Mouse (Mus musculus): ENCODE measurements around the gene Clcn3. TPM values are rescaled to one million over a fixed set of nuclear protein-coding genes. Genes with fewer than 3 reads are reported as not detected.
"Not testable (repeated sequence)": the region's sequence is repeated elsewhere in the genome, so short reads cannot be mapped to it uniquely, and the experiment has no call there.

Gene Clcn3
- 29.1 and 32.6 TPM in 2 replicates for polyA plus RNA-seq (2016; fragmentation: Nextera tagmentation; extraction: Ambion mirVana)

DNA sequence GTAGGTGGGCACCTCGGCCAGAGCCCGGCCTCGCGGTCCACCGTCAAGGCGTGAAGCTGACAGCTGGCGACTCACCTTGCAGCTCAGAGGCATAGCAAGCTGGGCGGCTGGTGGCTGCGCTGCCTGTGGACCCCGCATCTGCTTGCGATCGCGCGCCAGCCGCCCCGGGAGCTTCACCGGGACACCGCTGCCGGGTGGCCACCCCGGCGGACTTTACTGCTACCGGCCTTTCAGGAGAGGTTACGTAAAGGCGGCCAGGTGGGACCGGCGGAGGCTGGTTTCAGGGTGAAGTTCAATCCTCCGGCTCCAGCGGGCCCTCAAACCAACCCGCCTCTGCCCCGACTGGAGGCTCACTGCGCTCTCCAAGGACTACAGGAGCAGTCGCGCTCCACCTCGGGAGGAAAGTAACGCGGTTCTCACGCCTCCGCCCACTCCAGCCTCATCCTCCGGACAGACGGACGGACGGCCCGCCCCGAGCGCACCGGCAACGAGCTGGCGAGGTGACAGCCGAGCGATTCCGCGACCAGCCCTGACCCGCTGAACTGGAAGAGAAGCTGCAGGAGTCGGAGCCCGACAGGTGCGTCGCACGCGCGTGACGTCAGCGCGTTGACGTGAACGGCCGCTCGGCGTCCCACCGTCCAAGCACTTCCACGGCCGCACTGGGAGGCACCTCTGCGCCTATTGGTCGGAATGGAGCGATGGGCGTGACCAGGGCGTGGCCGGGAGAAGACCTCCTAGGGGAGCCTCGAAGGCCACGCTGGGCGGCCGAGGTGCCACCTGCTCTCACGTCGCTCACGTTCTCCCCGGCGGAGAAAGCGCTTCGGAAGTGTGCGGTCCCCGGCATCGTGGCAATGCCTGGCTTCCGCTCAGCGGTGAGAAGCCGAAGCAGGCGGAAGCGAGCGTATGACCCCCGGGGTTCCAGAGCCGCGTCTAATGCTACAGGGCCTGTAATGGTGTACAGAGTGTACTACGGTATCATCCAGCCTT lies at the start of gene Clcn3:
TSS of gene Clcn3 (minus strand) at position 600 of the 987 bp plus-strand sequence.
- under 1% methylated on average over 101 of the region's 101 CpGs for WGBS
- Histone ChIP-seq H3K4me1 (peaks cover 27% of the 10 kb centered on the region), H3K36me3 (no peaks in the 10 kb centered on the region), H3K9me3 (replicated peaks) (peaks cover 5% of the 10 kb centered on the region; the same call in 1 of the 2 replicates), H3K27me3 (ENCODE audit: low read depth, poor library complexity, severe bottlenecking) (no peaks in the 10 kb centered on the region), H3K27ac (replicated peaks) (peak within 1 kb of the TSS; percentile 89), H3K4me3 (peak within 1 kb of the TSS; percentile 87)
- peak; percentile 98 for DNase-seq (ENCODE audit: low spot score)

DNA sequence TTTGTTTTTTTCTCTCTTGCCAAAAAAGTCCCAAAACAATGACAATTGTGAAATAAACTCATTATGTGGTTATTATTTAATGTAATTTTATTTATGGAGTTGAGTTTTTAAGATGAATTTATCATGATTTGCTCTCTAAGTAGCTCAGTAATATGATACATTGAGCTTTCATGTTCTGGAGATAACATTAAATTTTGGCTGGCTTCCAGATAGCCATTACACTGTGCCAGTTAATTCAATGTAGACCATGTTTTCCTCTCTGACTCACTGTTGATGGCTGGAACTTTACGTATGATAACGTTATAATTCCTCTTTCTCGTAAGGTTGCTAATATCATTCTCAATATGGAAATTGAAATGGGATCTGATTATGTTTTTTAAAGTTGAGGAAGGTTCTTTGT lies 13.4 kb upstream of the Clcn3 start:
- H3K36me3 ChIP-seq: peaks cover 11% of the 10 kb centered on the region
- WGBS: 96% methylated on average over 3 of the region's 3 CpGs
- peaks cover 13% of the 10 kb centered on the region for H3K9me3 ChIP-seq (replicated peaks)
- no peaks in the 10 kb centered on the region for H3K27me3 ChIP-seq (ENCODE audit: low read depth, poor library complexity, severe bottlenecking)
- DNase-seq (ENCODE audit: low spot score): no peak
- H3K4me1 ChIP-seq: peaks cover 22% of the 10 kb centered on the region
- H3K4me3 ChIP-seq: no peak overlapping the region
- no peak overlapping the region for H3K27ac ChIP-seq (replicated peaks)

DNA sequence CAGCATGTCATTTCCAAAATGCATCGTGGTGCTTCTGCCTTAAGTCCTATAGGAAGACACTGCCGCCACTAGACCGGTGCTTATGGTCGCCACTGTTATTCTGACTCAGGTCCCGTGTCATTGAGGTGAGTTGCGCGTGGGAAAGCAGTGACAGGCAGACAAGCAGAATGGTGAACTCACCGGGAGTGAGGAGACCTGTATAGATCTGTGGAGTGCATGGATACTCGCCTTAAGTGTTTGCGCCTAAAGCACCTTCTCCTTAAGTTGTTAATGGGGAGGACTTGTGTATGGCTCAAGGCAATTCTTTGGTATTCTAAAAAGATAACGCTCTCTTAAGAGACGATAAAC lies 10.5 kb upstream of the Clcn3 start:
- Histone ChIP-seq H3K36me3 (peaks cover 9% of the 10 kb centered on the region), H3K9me3 (replicated peaks) (peaks cover 10% of the 10 kb centered on the region), H3K4me3 (peak overlapping the region; percentile 72), H3K4me1 (peaks cover 22% of the 10 kb centered on the region), H3K27ac (replicated peaks) (peak overlapping the region; percentile 88), H3K27me3 (ENCODE audit: low read depth, poor library complexity, severe bottlenecking) (no peaks in the 10 kb centered on the region)
- DNase-seq (ENCODE audit: low spot score): no peak
- 6% methylated on average over 12 of the region's 12 CpGs for WGBS

DNA sequence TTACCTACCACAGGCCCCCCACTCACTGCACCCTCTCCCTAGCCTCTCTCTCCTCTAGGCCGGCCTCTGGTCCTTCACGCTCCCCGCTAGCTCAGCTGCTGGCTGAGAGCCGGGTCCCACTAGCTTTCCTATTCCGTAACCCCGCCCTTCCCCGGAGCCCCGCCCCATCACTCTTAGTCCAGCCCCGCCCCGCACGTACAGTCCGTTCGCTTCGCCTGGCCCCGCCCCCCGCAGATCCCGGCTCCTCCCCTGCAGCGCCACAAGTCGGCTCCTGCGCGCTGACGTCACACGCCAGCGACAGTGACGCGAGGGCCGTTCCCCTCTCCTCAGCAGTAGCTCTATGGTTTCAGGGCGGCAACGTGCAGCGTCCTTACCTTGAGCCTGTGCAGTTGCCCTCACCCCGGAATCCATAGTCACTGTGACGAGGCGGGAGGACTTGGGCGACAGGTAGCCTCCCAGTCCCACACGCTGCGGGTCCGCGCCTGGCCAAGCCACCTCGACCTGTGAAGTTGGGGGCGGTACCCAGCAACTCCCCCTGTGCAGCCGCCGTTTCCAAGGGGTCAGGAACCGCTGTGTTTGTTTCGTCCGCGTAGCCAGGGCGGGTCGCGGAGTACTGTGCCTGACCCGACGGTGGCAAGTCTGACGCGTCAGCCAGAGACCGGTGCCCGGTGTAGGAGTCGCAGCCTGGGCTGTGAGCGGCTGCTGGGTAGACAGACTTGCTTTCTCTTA lies 10.0 kb upstream of the Clcn3 start, which contains the start of gene Nek1:
TSS of gene Nek1 (plus strand) at position 286 of the 729 bp plus-strand sequence.
- under 1% methylated on average over 57 of the region's 57 CpGs for WGBS
- H3K36me3 ChIP-seq: peaks cover 4% of the 10 kb centered on the region
- peaks cover 5% of the 10 kb centered on the region for H3K9me3 ChIP-seq (replicated peaks)
- no peaks in the 10 kb centered on the region for H3K27me3 ChIP-seq (ENCODE audit: low read depth, poor library complexity, severe bottlenecking)
- peak; percentile 99 for DNase-seq (ENCODE audit: low spot score)
- H3K4me3 ChIP-seq: peak within 1 kb of the TSS; percentile 72
- peaks cover 22% of the 10 kb centered on the region for H3K4me1 ChIP-seq
- H3K27ac ChIP-seq (replicated peaks): peak within 1 kb of the TSS; percentile 88

DNA sequence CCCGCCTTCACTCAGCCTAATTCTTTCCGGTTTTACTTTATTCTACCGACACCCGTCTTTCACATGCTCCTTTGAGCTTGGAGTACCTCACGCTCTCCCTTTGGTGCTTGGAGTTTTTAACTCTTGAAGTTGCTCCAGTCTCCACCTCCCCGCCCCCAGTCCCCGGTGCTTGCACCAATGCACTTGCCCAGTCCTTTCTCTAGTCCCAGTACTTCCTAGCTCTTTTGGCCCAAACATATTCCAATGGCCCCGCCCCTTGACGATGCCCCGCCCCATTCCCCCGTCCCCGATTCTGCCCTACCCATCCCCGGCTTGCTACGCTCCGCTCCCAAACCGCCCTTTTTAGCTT lies 9.4 kb upstream of the Clcn3 start:
- Histone ChIP-seq H3K9me3 (replicated peaks) (no peaks in the 10 kb centered on the region), H3K4me3 (peak overlapping the region; percentile 72), H3K27ac (replicated peaks) (peak overlapping the region; percentile 88), H3K4me1 (peaks cover 22% of the 10 kb centered on the region), H3K27me3 (ENCODE audit: low read depth, poor library complexity, severe bottlenecking) (no peaks in the 10 kb centered on the region), H3K36me3 (no peaks in the 10 kb centered on the region)
- 0% methylated on average over 16 of the region's 16 CpGs for WGBS
- DNase-seq (ENCODE audit: low spot score): no peak

DNA sequence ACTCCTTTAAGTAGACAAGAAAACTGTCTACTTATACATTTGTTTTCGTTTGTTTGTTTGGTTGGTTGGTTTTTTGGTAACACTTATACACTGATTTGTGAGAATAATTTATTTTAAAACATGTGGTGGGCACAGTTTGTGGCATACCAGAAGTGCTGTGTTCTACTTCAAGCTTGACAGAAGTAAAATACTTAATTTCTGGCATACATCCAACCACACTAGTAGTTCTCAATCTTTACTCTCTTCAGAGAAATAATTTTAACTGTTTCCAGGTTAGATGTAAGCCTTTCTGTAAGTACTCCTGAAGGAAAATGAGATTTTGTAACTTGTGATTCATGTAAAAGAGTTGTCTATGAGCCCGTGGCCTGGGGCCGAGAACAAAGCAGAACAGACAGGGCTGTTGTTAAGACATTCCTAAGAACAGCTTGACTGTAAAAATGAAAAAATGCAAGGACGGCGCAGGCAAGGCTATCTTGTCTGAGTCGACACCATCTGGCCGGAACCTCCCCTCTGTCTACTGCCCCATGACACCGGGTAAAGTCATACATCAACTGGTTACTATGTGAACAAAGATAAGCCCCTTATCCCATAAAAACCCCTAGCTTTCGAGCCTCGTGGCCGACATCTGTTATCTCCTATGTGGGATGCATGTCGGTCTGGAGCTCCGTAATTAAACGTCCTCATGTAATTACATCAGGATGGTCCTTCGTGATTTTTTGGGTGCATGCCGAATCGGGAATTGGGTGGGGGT lies 1.3 kb upstream of the Clcn3 start:
- H3K36me3 ChIP-seq; H3K9me3 ChIP-seq (replicated peaks); H3K27ac ChIP-seq (replicated peaks); H3K4me3 ChIP-seq; DNase-seq (ENCODE audit: low spot score); H3K27me3 ChIP-seq (ENCODE audit: low read depth, poor library complexity, severe bottlenecking): not testable (repeated sequence)
- peaks cover 27% of the 10 kb centered on the region for H3K4me1 ChIP-seq
- WGBS: 91% methylated on average over 17 of the region's 17 CpGs

DNA sequence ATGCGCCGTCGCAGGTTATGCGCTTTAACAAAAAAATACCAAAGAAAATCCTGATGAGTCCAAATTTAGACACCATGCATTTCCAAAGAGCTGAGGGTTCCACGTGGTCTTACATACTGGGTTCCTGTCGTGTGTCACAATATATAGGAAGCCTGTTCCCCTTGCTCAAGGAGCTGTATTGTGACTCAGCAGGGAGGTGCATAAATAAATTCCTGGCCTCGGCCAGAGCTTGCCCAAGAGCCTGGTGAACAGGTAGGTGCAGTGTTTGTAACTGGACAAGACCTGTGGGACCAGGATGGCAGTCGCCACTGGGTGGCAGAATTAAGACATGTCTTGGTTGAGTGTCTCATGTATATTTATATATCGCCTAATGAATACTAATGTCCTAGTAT lies 584 bp upstream of the Clcn3 start:
- Histone ChIP-seq H3K9me3 (replicated peaks) (peaks cover 5% of the 10 kb centered on the region; the same call in 1 of the 2 replicates), H3K27me3 (ENCODE audit: low read depth, poor library complexity, severe bottlenecking) (no peaks in the 10 kb centered on the region), H3K27ac (replicated peaks) (peak overlapping the region; percentile 89), H3K36me3 (no peaks in the 10 kb centered on the region), H3K4me1 (peaks cover 27% of the 10 kb centered on the region), H3K4me3 (peak overlapping the region; percentile 87)
- WGBS: 12% methylated on average over 9 of the region's 9 CpGs
- peak; percentile 55 for DNase-seq (ENCODE audit: low spot score)

DNA sequence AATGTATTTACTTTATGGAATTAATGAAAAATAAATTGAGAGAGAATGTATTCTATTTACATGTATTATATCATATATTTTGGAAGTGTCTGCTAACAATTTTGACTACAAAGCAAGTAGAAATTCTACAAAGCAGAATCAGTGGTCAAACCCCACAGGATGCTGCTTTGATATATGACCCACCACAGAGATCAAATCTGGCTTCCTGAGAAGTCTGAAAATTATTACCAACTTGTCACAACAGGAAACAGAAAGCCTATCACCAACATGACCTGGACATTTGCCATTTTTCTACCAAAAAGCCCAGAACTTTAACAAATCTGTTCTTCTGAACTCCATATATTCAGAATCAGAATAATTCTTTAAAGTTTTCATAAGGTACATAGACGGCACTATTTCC lies 1.7 kb downstream of the Clcn3 start:
- WGBS: 56% methylated on average over 1 of the region's 1 CpGs
- Histone ChIP-seq H3K4me3 (peak overlapping the region; percentile 29; the same call in 1 of the 2 replicates), H3K36me3 (no peaks in the 10 kb centered on the region)

DNA sequence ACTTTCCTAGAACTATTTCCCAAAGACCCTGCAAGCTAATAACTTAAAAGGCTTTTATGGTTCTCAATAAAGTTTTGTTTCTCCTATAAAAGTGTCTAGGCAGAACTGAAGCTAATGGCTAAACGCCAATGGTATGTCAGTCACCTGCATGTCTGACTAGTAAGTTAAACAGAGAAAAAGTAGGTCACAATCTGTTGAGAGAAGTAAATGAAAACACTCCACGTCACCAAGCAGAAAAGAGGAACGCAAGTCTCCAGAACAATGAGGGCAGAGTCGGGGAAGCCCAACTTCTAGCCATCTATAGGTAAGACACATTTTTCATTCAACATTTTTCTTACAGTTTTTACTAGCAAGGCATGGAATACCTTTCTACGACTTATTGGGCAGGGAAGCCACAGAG lies 4.6 kb downstream of the Clcn3 start:
- no peaks in the 10 kb centered on the region for H3K36me3 ChIP-seq
- no peaks in the 10 kb centered on the region for H3K27me3 ChIP-seq (ENCODE audit: low read depth, poor library complexity, severe bottlenecking)
- WGBS: 89% methylated on average over 5 of the region's 5 CpGs
- peaks cover 24% of the 10 kb centered on the region for H3K4me1 ChIP-seq
- no peak for DNase-seq (ENCODE audit: low spot score)
- no peaks in the 10 kb centered on the region for H3K9me3 ChIP-seq (replicated peaks)
- H3K4me3 ChIP-seq: no peak overlapping the region
- H3K27ac ChIP-seq (replicated peaks): no peak overlapping the region

More for the DNA sequence above, 1.7 kb downstream of the Clcn3 start:
- DNase-seq (ENCODE audit: low spot score): no peak
- peaks cover 27% of the 10 kb centered on the region for H3K4me1 ChIP-seq
- no peaks in the 10 kb centered on the region for H3K27me3 ChIP-seq (ENCODE audit: low read depth, poor library complexity, severe bottlenecking)
- H3K9me3 ChIP-seq (replicated peaks): peaks cover 5% of the 10 kb centered on the region; the same call in 1 of the 2 replicates
- no peak overlapping the region for H3K27ac ChIP-seq (replicated peaks)

DNA sequence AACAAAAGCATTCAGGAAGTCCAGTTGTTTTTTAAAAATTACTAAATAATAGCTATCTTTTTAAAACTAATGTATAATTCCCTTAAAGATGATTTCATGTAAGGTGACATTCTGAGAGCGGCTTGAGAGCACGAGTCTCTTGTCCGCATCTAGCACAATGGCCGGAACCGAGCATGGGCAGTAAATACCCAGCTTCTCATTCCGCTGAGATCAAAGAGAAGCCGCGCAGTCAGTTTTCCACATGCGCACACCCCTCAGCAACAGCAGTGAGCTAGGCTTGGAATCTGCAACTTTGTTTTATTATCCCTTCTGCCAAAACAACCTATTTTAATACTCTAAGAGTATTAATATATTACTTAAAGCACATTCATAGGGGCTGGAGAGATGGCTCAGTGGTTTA lies 6.3 kb downstream of the Clcn3 start:
- no peaks in the 10 kb centered on the region for H3K9me3 ChIP-seq (replicated peaks)
- no peak overlapping the region for H3K4me3 ChIP-seq
- no peak overlapping the region for H3K27ac ChIP-seq (replicated peaks)
- DNase-seq (ENCODE audit: low spot score): no peak
- H3K27me3 ChIP-seq (ENCODE audit: low read depth, poor library complexity, severe bottlenecking): no peaks in the 10 kb centered on the region
- WGBS: 87% methylated on average over 9 of the region's 9 CpGs
- H3K4me1 ChIP-seq: peaks cover 12% of the 10 kb centered on the region
- H3K36me3 ChIP-seq: no peaks in the 10 kb centered on the region

DNA sequence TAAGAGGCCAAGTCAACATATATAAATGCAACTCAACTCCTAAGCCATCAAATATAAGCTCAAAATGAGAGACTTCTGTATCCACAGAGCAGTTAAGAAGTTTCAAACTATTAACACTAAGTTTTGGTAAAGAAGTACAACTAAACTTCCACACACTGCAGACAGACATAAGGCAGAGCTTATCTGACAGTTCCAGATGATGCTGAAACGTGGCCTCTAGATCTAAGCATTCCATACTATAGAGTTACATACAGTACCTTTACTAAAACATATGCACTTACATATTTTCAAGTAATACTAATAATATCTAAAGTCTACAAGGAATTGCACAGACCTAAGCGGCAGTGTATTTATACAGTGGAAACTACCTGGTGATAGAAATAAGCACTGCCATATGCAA lies 8.3 kb downstream of the Clcn3 start:
- no peak for DNase-seq (ENCODE audit: low spot score)
- 88% methylated on average over 2 of the region's 2 CpGs for WGBS
- Histone ChIP-seq H3K27me3 (ENCODE audit: low read depth, poor library complexity, severe bottlenecking) (no peaks in the 10 kb centered on the region), H3K27ac (replicated peaks) (no peak overlapping the region), H3K4me3 (no peak overlapping the region), H3K36me3 (no peaks in the 10 kb centered on the region), H3K9me3 (replicated peaks) (no peaks in the 10 kb centered on the region), H3K4me1 (no peaks in the 10 kb centered on the region)

DNA sequence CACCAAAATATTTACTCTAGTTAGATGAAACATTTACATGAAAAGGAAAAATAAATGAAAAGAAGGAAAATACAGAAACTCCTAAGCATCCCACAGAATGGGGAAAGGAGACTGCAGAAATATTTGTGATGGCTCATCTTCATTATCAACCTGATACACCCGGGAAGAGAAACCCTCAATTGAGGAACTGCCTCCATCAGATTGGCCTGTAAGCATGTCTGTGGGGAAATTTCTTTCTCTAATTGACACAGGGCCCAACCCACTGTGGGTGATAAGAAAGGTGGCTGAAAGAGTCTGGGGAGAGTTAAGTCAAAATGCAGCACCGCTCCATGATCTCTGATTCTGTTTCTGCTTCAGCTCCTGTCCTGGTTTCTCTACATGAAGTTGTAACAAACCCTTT lies 9.7 kb downstream of the Clcn3 start:
- Histone ChIP-seq H3K36me3 (no peaks in the 10 kb centered on the region), H3K27me3 (ENCODE audit: low read depth, poor library complexity, severe bottlenecking) (no peaks in the 10 kb centered on the region), H3K9me3 (replicated peaks) (no peaks in the 10 kb centered on the region), H3K4me1 (no peaks in the 10 kb centered on the region), H3K27ac (replicated peaks) (no peak overlapping the region), H3K4me3 (no peak overlapping the region)
- WGBS: 86% methylated on average over 2 of the region's 2 CpGs
- DNase-seq (ENCODE audit: low spot score): no peak
